Mouse (Mus musculus) brain, embryonic 14.5 days (tissue): Measurements from ENCODE around the gene Zfp113. TPM values are rescaled to one million over a fixed set of nuclear protein-coding genes. Genes with fewer than 3 reads are reported as not detected.

Experiments
- DNase-seq: peaks from one replicate; pipeline ENCODE4 v3.0.0-alpha.2; 2011; ENCODE audit warnings: low read depth
- CTCF ChIP-seq: fragments of 200-500 bp; IDR thresholded peaks from 2 replicates; pipeline ENCODE4 v1.5.1; 2012; ENCODE audit warnings: inconsistent platforms, mild to moderate bottlenecking, moderate library complexity, borderline replicate concordance; ENCODE audit not compliant: insufficient read depth, insufficient read length; ENCODE audit errors: extremely low read depth
- POLR2A ChIP-seq: fragments of 200-500 bp; IDR thresholded peaks from 2 replicates; pipeline ENCODE4 v1.6.1; 2012; ENCODE audit warnings: mild to moderate bottlenecking, inconsistent platforms, borderline replicate concordance; ENCODE audit not compliant: poor library complexity, insufficient read depth, insufficient read length, severe bottlenecking; ENCODE audit errors: extremely low read depth
- polyA plus RNA-seq: library from polyadenylated mRNA; depleted of rRNA; stranded (reverse); fragments of >200 nt; gene quantifications from 2 replicates; pipeline ENCODE4 v1.2.3, GENCODE M21; 2012

Gene Zfp113
- polyA plus RNA-seq, 1 experiment, result 11.9 TPM

- no peak for DNase-seq
- no peak for TF ChIP-seq POLR2A
- TF ChIP-seq CTCF, result no peak
Observed at GRCm38 (mm10) chr5:138163610-138164009, 8.1 kb upstream of the Zfp113 start.

- TF ChIP-seq POLR2A (no peak), CTCF (no peak)
- DNase-seq, result no peak
Observed at GRCm38 (mm10) chr5:138163046-138163445, 7.5 kb upstream of the Zfp113 start.

GRCm38 (mm10) chr5:138160842-138161665 lies 5.5 kb upstream of the Zfp113 start, which contains the start of gene Cops6:
Cops6 (plus strand) TSS chr5:138161071.
- TF ChIP-seq CTCF (no peak), POLR2A (peak; percentile 85)
- DNase-seq, result peak; percentile 98

GRCm38 (mm10) chr5:138160224-138160762 lies 4.7 kb upstream of the Zfp113 start:
- TF ChIP-seq CTCF (no peak), POLR2A (no peak)
- DNase-seq, result no peak

GRCm38 (mm10) chr5:138154390-138154789 lies 1.2 kb downstream of the Zfp113 start:
- no peak for DNase-seq
- TF ChIP-seq CTCF (no peak), POLR2A (no peak)

GRCm38 (mm10) chr5:138138585-138138984 lies 17.0 kb downstream of the Zfp113 start:
- DNase-seq, result no peak
- no peak for TF ChIP-seq POLR2A
- TF ChIP-seq CTCF, result no peak

GRCm38 (mm10) chr5:138137935-138138549 lies 17.5 kb downstream of the Zfp113 start:
- peak; percentile 60 for DNase-seq
- TF ChIP-seq POLR2A (no peak), CTCF (peak; percentile 55)

- no peak for DNase-seq
- TF ChIP-seq POLR2A (no peak), CTCF (no peak)
Observed at GRCm38 (mm10) chr5:138137257-138137656, 18.3 kb downstream of the Zfp113 start.

GRCm38 (mm10) chr5:138132425-138133064 lies 23.0 kb downstream of the Zfp113 start:
- no peak for DNase-seq
- TF ChIP-seq POLR2A, result no peak
- no peak for TF ChIP-seq CTCF

- DNase-seq, result no peak
- TF ChIP-seq CTCF (no peak), POLR2A (no peak)
Observed at GRCm38 (mm10) chr5:138118041-138118440, 37.5 kb downstream of the Zfp113 start.
